Mouse (Mus musculus): ENCODE measurements around the gene Prkd1. TPM values are rescaled to one million over a fixed set of nuclear protein-coding genes. Genes with fewer than 3 reads are reported as not detected.
A peak's percentile ranks its signal among the peaks of the same experiment; 100 is the strongest.

The Prkd1 gene
- polyA plus RNA-seq, 1 experiment from 2014 or later = 0.75 TPM

- Histone ChIP-seq H3K9me3 (replicated peaks) (no peaks in the 10 kb centered on the region), H3K4me1 (replicated peaks) (no peaks in the 10 kb centered on the region), H3K9ac (no peak overlapping the region), H3K27me3 (no peaks in the 10 kb centered on the region), H3K36me3 (no peaks in the 10 kb centered on the region), H3K27ac (no peak overlapping the region), H3K4me3 (replicated peaks) (no peak overlapping the region), H3K4me2 (no peak overlapping the region)
- ATAC-seq (ENCODE audit: low read depth) (no peak), DNase-seq (no peak)
- whole genome bisulfite sequencing (ENCODE audit: insufficient replicate concordance) = 70% methylated on average over 4 of the region's 4 CpGs
Observed at GRCm38 (mm10) chr12:50606703-50607500, 42.0 kb downstream of the Prkd1 start.

GRCm38 (mm10) chr12:50599370-50599769 is 49.5 kb downstream of the Prkd1 start:
- Histone ChIP-seq H3K27ac (no peak overlapping the region), H3K4me1 (replicated peaks) (no peaks in the 10 kb centered on the region), H3K4me2 (no peak overlapping the region), H3K9me3 (replicated peaks) (no peaks in the 10 kb centered on the region), H3K27me3 (no peaks in the 10 kb centered on the region), H3K36me3 (no peaks in the 10 kb centered on the region), H3K9ac (no peak overlapping the region), H3K4me3 (replicated peaks) (no peak overlapping the region)
- 72% methylated on average over 1 of the region's 1 CpGs for WGBS (ENCODE audit: insufficient replicate concordance)
- no peak for ATAC-seq (ENCODE audit: low read depth)
- no peak for DNase-seq

DNA sequence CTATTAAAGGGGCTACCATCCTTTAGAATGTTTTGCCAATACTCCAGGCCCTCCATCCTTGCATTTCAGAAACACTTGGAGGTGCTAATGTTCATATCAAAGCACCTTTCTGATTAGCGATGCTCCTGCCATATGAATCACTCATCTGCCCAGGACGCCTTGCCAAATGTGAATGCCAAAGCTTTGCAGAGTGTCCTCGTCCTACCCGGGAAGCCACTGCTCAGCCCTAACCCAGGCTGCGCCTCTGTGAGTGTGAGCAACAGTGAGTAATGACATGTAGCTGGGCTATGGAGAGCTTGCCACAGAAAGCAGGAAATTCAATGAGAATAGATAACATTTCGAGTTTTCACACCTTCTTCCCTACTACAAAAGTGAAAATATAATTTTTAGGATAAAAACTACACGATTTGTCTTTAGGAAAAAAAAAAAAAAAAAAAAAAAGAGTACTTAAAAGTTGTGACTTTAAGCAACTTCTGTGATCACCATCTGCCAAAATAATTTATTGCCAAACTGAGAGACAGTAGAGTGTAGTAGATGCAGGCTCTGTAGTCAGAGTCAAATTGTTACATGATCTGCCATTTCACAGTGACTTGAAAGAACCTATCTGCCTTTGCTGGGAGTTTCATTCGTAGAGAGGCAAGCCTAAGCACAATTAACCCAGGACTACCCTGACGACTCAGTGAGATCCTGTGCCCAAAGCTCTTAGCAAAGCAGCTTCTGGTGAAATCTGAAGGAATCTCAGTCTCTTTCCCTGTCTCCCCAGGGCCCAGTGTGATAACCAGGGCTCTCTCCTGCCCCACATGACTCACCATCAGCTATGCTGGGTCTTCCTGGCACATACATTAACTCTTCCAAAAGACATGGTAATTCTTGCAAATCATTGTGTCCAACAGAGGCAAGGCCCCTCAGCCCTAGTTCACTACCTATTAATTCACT is 50.6 kb downstream of the Prkd1 start:
- no peak overlapping the region for H3K4me3 ChIP-seq (replicated peaks)
- no peak overlapping the region for H3K9ac ChIP-seq
- H3K9me3 ChIP-seq (replicated peaks) = no peaks in the 10 kb centered on the region
- H3K36me3 ChIP-seq = no peaks in the 10 kb centered on the region
- peaks cover 5% of the 10 kb centered on the region; the same call in 1 of the 2 replicates for H3K4me1 ChIP-seq (replicated peaks)
- H3K4me2 ChIP-seq = no peak overlapping the region
- ATAC-seq (ENCODE audit: low read depth) = no peak
- H3K27me3 ChIP-seq = no peaks in the 10 kb centered on the region
- no peak for DNase-seq
- no peak overlapping the region for H3K27ac ChIP-seq
- 54% methylated on average over 9 of the region's 9 CpGs for WGBS (ENCODE audit: insufficient replicate concordance)

DNA sequence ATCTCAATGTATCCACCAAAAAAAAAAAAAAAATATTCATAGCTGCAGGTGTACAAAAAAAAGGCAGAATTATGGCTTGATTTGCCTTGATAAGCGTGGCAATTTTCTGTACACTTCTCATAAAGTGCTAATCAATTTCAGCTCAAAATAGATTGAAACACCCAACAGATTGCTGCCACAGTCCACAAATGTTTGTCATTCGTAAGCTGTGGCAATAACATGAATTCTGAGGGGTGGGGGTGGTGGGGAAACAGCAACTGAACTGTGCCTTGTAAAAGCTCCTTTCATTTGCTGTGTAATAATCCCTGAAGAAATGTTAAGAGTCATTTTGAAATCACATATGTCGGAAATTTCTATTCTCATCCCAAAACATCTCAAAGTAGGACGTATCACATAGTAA is 51.4 kb downstream of the Prkd1 start:
- 67% methylated on average over 4 of the region's 4 CpGs for WGBS (ENCODE audit: insufficient replicate concordance)
- no peaks in the 10 kb centered on the region for H3K36me3 ChIP-seq
- no peak overlapping the region for H3K27ac ChIP-seq
- H3K9me3 ChIP-seq (replicated peaks) = no peaks in the 10 kb centered on the region
- peaks cover 6% of the 10 kb centered on the region; the same call in 1 of the 2 replicates for H3K4me1 ChIP-seq (replicated peaks)
- H3K9ac ChIP-seq = no peak overlapping the region
- DNase-seq (no peak), ATAC-seq (ENCODE audit: low read depth) (no peak)
- H3K4me3 ChIP-seq (replicated peaks) = no peak overlapping the region
- H3K4me2 ChIP-seq = no peak overlapping the region
- H3K27me3 ChIP-seq = no peaks in the 10 kb centered on the region

GRCm38 (mm10) chr12:50595777-50596176 is 53.1 kb downstream of the Prkd1 start:
- Histone ChIP-seq H3K36me3 (no peaks in the 10 kb centered on the region), H3K9me3 (replicated peaks) (no peaks in the 10 kb centered on the region), H3K4me1 (replicated peaks) (peaks cover 6% of the 10 kb centered on the region; the same call in 1 of the 2 replicates), H3K27ac (no peak overlapping the region), H3K4me3 (replicated peaks) (no peak overlapping the region), H3K4me2 (0 out of 2 replicates have a peak overlapping the region, but pooled peaks have one; percentile 12), H3K27me3 (no peaks in the 10 kb centered on the region), H3K9ac (no peak overlapping the region)
- ATAC-seq (ENCODE audit: low read depth) (peak; percentile 66), DNase-seq (no peak)
- 34% methylated on average over 5 of the region's 5 CpGs for whole genome bisulfite sequencing (ENCODE audit: insufficient replicate concordance)

- DNase-seq (no peak), ATAC-seq (ENCODE audit: low read depth) (no peak)
- Histone ChIP-seq H3K4me3 (replicated peaks) (no peak overlapping the region), H3K27me3 (no peaks in the 10 kb centered on the region), H3K27ac (no peak overlapping the region), H3K9me3 (replicated peaks) (no peaks in the 10 kb centered on the region), H3K4me2 (no peak overlapping the region), H3K9ac (no peak overlapping the region), H3K36me3 (no peaks in the 10 kb centered on the region), H3K4me1 (replicated peaks) (peaks cover 6% of the 10 kb centered on the region; the same call in 1 of the 2 replicates)
- WGBS (ENCODE audit: insufficient replicate concordance) = 70% methylated on average over 6 of the region's 6 CpGs
Observed at GRCm38 (mm10) chr12:50594506-50594905, 54.4 kb downstream of the Prkd1 start.

GRCm38 (mm10) chr12:50593481-50593880 is 55.4 kb downstream of the Prkd1 start:
- Histone ChIP-seq H3K4me1 (replicated peaks) (peaks cover 6% of the 10 kb centered on the region; the same call in 1 of the 2 replicates), H3K9ac (no peak overlapping the region), H3K27me3 (no peaks in the 10 kb centered on the region), H3K9me3 (replicated peaks) (no peaks in the 10 kb centered on the region), H3K27ac (no peak overlapping the region), H3K4me3 (replicated peaks) (no peak overlapping the region), H3K4me2 (no peak overlapping the region), H3K36me3 (no peaks in the 10 kb centered on the region)
- DNase-seq = no peak
- WGBS (ENCODE audit: insufficient replicate concordance) = 33% methylated on average over 2 of the region's 2 CpGs
- peak; percentile 70 for ATAC-seq (ENCODE audit: low read depth)

GRCm38 (mm10) chr12:50588137-50588761 is 60.6 kb downstream of the Prkd1 start:
- Histone ChIP-seq H3K4me2 (no peak overlapping the region), H3K36me3 (no peaks in the 10 kb centered on the region), H3K9ac (no peak overlapping the region), H3K27me3 (no peaks in the 10 kb centered on the region), H3K4me1 (replicated peaks) (no peaks in the 10 kb centered on the region), H3K27ac (no peak overlapping the region), H3K4me3 (replicated peaks) (no peak overlapping the region), H3K9me3 (replicated peaks) (no peaks in the 10 kb centered on the region)
- DNase-seq (no peak), ATAC-seq (ENCODE audit: low read depth) (no peak)
- WGBS (ENCODE audit: insufficient replicate concordance) = 64% methylated on average over 6 of the region's 6 CpGs

GRCm38 (mm10) chr12:50565198-50565597 is 83.7 kb downstream of the Prkd1 start:
- Histone ChIP-seq H3K4me2 (no peak overlapping the region), H3K36me3 (no peaks in the 10 kb centered on the region), H3K27me3 (no peaks in the 10 kb centered on the region), H3K9ac (no peak overlapping the region), H3K9me3 (replicated peaks) (no peaks in the 10 kb centered on the region), H3K4me3 (replicated peaks) (no peak overlapping the region), H3K4me1 (replicated peaks) (no peaks in the 10 kb centered on the region), H3K27ac (no peak overlapping the region)
- 53% methylated on average over 1 of the region's 1 CpGs for WGBS (ENCODE audit: insufficient replicate concordance)
- no peak for DNase-seq
- no peak for ATAC-seq (ENCODE audit: low read depth)

GRCm38 (mm10) chr12:50560536-50560935 is 88.4 kb downstream of the Prkd1 start:
- DNase-seq = no peak
- 51% methylated on average over 1 of the region's 1 CpGs for WGBS (ENCODE audit: insufficient replicate concordance)
- Histone ChIP-seq H3K9me3 (replicated peaks) (no peaks in the 10 kb centered on the region), H3K27ac (no peak overlapping the region), H3K36me3 (no peaks in the 10 kb centered on the region), H3K27me3 (no peaks in the 10 kb centered on the region), H3K9ac (no peak overlapping the region), H3K4me1 (replicated peaks) (no peaks in the 10 kb centered on the region), H3K4me2 (no peak overlapping the region), H3K4me3 (replicated peaks) (no peak overlapping the region)
- ATAC-seq (ENCODE audit: low read depth) = no peak

- Histone ChIP-seq H3K4me1 (replicated peaks) (no peaks in the 10 kb centered on the region), H3K36me3 (no peaks in the 10 kb centered on the region), H3K27ac (no peak overlapping the region), H3K4me3 (replicated peaks) (no peak overlapping the region), H3K27me3 (no peaks in the 10 kb centered on the region), H3K4me2 (no peak overlapping the region), H3K9me3 (replicated peaks) (no peaks in the 10 kb centered on the region), H3K9ac (no peak overlapping the region)
- no peak for DNase-seq
- no peak for ATAC-seq (ENCODE audit: low read depth)
- WGBS (ENCODE audit: insufficient replicate concordance) = 49% methylated on average over 4 of the region's 4 CpGs
Observed at GRCm38 (mm10) chr12:50558231-50558630, 90.7 kb downstream of the Prkd1 start.
